9 mouse cellular contexts compared by ENCODE assay signal in the genomic region with DNA sequence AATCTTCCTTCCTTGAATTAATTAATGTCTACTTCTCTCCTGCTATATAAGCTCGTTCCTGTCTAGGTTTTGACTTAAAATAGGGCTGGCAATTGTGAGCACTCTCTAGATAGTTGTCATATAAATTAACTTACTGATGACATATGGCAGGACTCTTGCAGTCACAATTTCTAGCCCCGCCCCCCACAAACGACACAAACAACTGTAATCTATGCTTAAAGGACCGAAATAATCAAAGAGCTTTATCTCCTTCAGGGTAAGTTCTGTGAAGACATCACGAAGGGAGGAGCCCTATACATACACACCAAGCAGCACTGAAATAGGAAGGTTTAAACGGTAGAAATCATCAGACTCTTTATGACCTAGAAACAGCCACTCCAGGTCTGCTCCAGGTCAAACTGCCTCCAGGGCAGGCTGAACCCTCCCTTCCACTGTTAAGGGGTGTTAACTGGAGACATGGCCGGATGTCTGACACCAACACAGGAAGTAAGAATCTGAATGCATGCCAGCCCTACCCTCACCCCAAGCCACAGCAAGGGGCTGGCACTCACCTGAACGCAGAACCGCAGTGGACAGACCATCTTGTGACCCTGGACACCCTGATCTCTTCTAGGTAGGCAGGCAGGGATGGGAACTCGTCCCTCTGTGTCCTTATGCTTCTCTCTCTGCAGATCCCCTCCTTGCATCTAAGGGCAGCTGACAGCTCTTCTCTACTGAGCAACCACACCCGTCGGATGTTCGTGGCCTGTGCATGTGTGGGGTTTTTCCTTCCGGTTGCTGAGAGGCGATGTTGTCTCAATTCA. TPM values are rescaled to one million over a fixed set of nuclear protein-coding genes. Genes with fewer than 3 reads are reported as not detected.
A peak's percentile ranks its signal among the peaks of the same experiment; 100 is the strongest.
DNase-seq lines count a peak whose midpoint lies in the region; ATAC-seq and TF ChIP-seq lines count a peak whose summit lies in the region.
"Had no signal": no experiment of that assay in that cellular context is flagged by ENCODE, and none has a peak within 500 bp of the region (broad histone marks: within the 10 kb centered on the region; RNA-seq: fewer than 3 reads in every experiment).

A gene (minus strand): TSS at position 757 of the 803 bp plus-strand sequence.

- H3K36me3 ChIP-seq in neural tube, embryonic 11.5 days (ENCODE audit: control insufficient read depth, insufficient read depth, low read length), result no peaks in the 10 kb centered on the region
- H3K36me3 ChIP-seq in heart, embryonic 12.5 days, result no peaks in the 10 kb centered on the region
- H3K36me3 ChIP-seq in kidney, embryonic 14.5 days (ENCODE audit: control insufficient read depth, insufficient read depth, low read length), result no peaks in the 10 kb centered on the region
- H3K36me3 ChIP-seq: G1E had no signal

- TF ChIP-seq CTCF in lung, adult 2 months (IDR thresholded peaks at IDR 0.05; ENCODE audit: insufficient read depth, low read length), result no peak
- TF ChIP-seq CTCF in olfactory bulb, adult 2 months (IDR thresholded peaks at IDR 0.05; ENCODE audit: insufficient read depth, low read depth, low read length), result no peak
- no peak for TF ChIP-seq CTCF in left cerebral cortex, adult 2 months (IDR thresholded peaks at IDR 0.05)

- H3K9ac ChIP-seq in neural tube, embryonic 11.5 days (ENCODE audit: low read length), result no peak within 1 kb of the TSS
- H3K9ac ChIP-seq in heart, embryonic 12.5 days, result no peak within 1 kb of the TSS
- H3K9ac ChIP-seq in kidney, embryonic 14.5 days (ENCODE audit: low read depth, low read length), result no peak within 1 kb of the TSS

- 0 out of 2 replicates have a peak, but pooled peaks cover 2% of the 10 kb centered on the region for H3K4me1 ChIP-seq in neural tube, embryonic 11.5 days (ENCODE audit: control insufficient read depth, insufficient read depth, low read length)
- peaks cover 6% of the 10 kb centered on the region for H3K4me1 ChIP-seq in heart, embryonic 12.5 days (replicated peaks)
- H3K4me1 ChIP-seq in kidney, embryonic 14.5 days (ENCODE audit: control insufficient read depth, insufficient read depth, low read length), result 0 out of 2 replicates have a peak, but pooled peaks cover 9% of the 10 kb centered on the region
- H3K4me1 ChIP-seq in lung, adult 2 months (ENCODE audit: control insufficient read depth, insufficient read depth, low read length), result peaks cover 10% of the 10 kb centered on the region
- peaks cover 3% of the 10 kb centered on the region for H3K4me1 ChIP-seq in olfactory bulb, adult 2 months (ENCODE audit: control insufficient read depth, insufficient read depth, low read length)

- no peak for ATAC-seq in neural tube, embryonic 11.5 days (ENCODE audit: insufficient read depth, low FRiP score, low TSS enrichment)
- ATAC-seq in heart, embryonic 12.5 days (ENCODE audit: insufficient number of reproducible peaks, low FRiP score), result peak; percentile 53
- ATAC-seq in kidney, embryonic 14.5 days (ENCODE audit: low FRiP score, low TSS enrichment), result no peak

- H3K9me3 ChIP-seq in neural tube, embryonic 11.5 days (ENCODE audit: control insufficient read depth, low read length), result no peaks in the 10 kb centered on the region
- no peaks in the 10 kb centered on the region for H3K9me3 ChIP-seq in heart, embryonic 12.5 days (replicated peaks)
- H3K9me3 ChIP-seq in kidney, embryonic 14.5 days (ENCODE audit: control insufficient read depth, low read length), result no peaks in the 10 kb centered on the region
- H3K9me3 ChIP-seq: G1E had no signal

- no peak for DNase-seq in neural tube, embryonic 11.5 days (ENCODE audit: low spot score)
- no peak for DNase-seq in neural tube, embryonic 10.5 days (ENCODE audit: extremely low spot score, low spot score)
- peak; percentile 48 for DNase-seq in lung, adult 2 months
- no peak for DNase-seq in testis, postnatal 14 days (ENCODE audit: low spot score)
- DNase-seq in left cerebral cortex, adult 2 months (ENCODE audit: extremely low spot score in 1 of 2, low spot score in 2 of 2), result no peak

- no peak within 1 kb of the TSS for H3K4me2 ChIP-seq in neural tube, embryonic 11.5 days (ENCODE audit: low read depth)
- no peak within 1 kb of the TSS for H3K4me2 ChIP-seq in heart, embryonic 12.5 days
- no peak within 1 kb of the TSS for H3K4me2 ChIP-seq in kidney, embryonic 14.5 days (replicated peaks; ENCODE audit: low read depth, low read length)

- peak; percentile 67; the same call in 1 of the 2 replicates for TF ChIP-seq POLR2A in lung, adult 2 months (IDR thresholded peaks at IDR 0.05; ENCODE audit: borderline replicate concordance, extremely low read depth, low read depth, low read length)
- no peak for TF ChIP-seq POLR2A in olfactory bulb, adult 2 months (IDR thresholded peaks at IDR 0.05; ENCODE audit: insufficient read depth, low read depth, low read length)

- no peak within 1 kb of the TSS for H3K27ac ChIP-seq in neural tube, embryonic 11.5 days (ENCODE audit: low read depth, low read length)
- 0 out of 2 replicates have a peak within 1 kb of the TSS, but pooled peaks have one; percentile 18 for H3K27ac ChIP-seq in heart, embryonic 12.5 days (ENCODE audit: poor library complexity, severe bottlenecking)
- 0 out of 2 replicates have a peak within 1 kb of the TSS, but pooled peaks have one; percentile 37 for H3K27ac ChIP-seq in kidney, embryonic 14.5 days (ENCODE audit: low read depth, low read length)
- H3K27ac ChIP-seq in olfactory bulb, adult 2 months (ENCODE audit: insufficient read depth, low read depth, low read length), result no peak within 1 kb of the TSS; the same call in 1 of the 2 replicates
- H3K27ac ChIP-seq in left cerebral cortex, adult 2 months, result no peak within 1 kb of the TSS

- H3K4me3 ChIP-seq in neural tube, embryonic 11.5 days (ENCODE audit: low read depth, low read length), result no peak within 1 kb of the TSS
- H3K4me3 ChIP-seq in heart, embryonic 12.5 days, result no peak within 1 kb of the TSS
- no peak within 1 kb of the TSS for H3K4me3 ChIP-seq in kidney, embryonic 14.5 days (ENCODE audit: low read length)
- peak within 1 kb of the TSS; percentile 69 for H3K4me3 ChIP-seq in lung, adult 2 months (replicated peaks; ENCODE audit: extremely low read depth, low read depth, low read length)
- H3K4me3 ChIP-seq in olfactory bulb, adult 2 months (ENCODE audit: insufficient read depth, low read depth, low read length), result peak within 1 kb of the TSS; percentile 3; the same call in 1 of the 2 replicates
- no peak within 1 kb of the TSS; the same call in 1 of the 2 replicates for H3K4me3 ChIP-seq in left cerebral cortex, adult 2 months

- WGBS in neural tube, embryonic 11.5 days, result 78% methylated on average over 15 of the region's 15 CpGs
- WGBS in heart, embryonic 12.5 days, result 58% methylated on average over 15 of the region's 15 CpGs
- WGBS in kidney, embryonic 14.5 days, result 54% methylated on average over 15 of the region's 15 CpGs
- 37% methylated on average over 15 of the region's 15 CpGs for WGBS in lung, adult 2 months
- WGBS in olfactory bulb, adult 2 months, result 70% methylated on average over 15 of the region's 15 CpGs

- intact Hi-C loops in left cerebral cortex, adult 2 months (cut with DNase I), result no loop called here

- H3K27me3 ChIP-seq in neural tube, embryonic 11.5 days (ENCODE audit: control insufficient read depth, insufficient read depth, low read length), result no peaks in the 10 kb centered on the region
- 0 out of 2 replicates have a peak, but pooled peaks cover 7% of the 10 kb centered on the region for H3K27me3 ChIP-seq in heart, embryonic 12.5 days (replicated peaks)
- no peaks in the 10 kb centered on the region for H3K27me3 ChIP-seq in kidney, embryonic 14.5 days (ENCODE audit: control insufficient read depth, insufficient read depth, low read length)

RNA-seq across cellular contexts. Expression of the gene that starts here (rescaled TPM):
- 56.4 and 65.3 TPM in 2 replicates for polyA plus RNA-seq in neural tube, embryonic 11.5 days (2014; fragmentation: Nextera tagmentation; extraction: Ambion mirVana)
- polyA plus RNA-seq in heart, embryonic 12.5 days (2016; fragmentation: Nextera tagmentation; extraction: Ambion mirVana), result 19.0 and 19.8 TPM in 2 replicates
- 16.8 and 24.9 TPM in 2 replicates for polyA plus RNA-seq in kidney, embryonic 14.5 days (2014; fragmentation: Nextera tagmentation; extraction: Ambion mirVana)
- 49.2 and 60.8 TPM in 2 replicates for polyA plus RNA-seq in lung, adult 2 months (2012; rRNA removed)
- polyA plus RNA-seq in olfactory bulb, adult 2 months (2012; ENCODE audit: insufficient read depth, insufficient read length, low replicate concordance, missing spikeins), result not detected in 2 replicates
- total RNA-seq in left cerebral cortex, adult 2 months (2021), result 10 to 100 TPM in 1 of 2 experiments, 1 to 10 TPM in 1; 9.5 to 11.2 TPM
- polyA plus RNA-seq: G1E had no signal

Comparison
In these comparisons a context has a peak if more than half of its experiments do, and no peak if none do; other contexts are left out.
1. RNA of the gene that starts here (polyA plus RNA-seq): 56.4 to 65.3 TPM in neural tube, embryonic 11.5 days, 49.2 to 60.8 TPM in lung, adult 2 months, 16.8 to 24.9 TPM in kidney, embryonic 14.5 days and 19.0 to 19.8 TPM in heart, embryonic 12.5 days; not detected in olfactory bulb, adult 2 months; every median in the first group is over 10 times any median in the second.
2. H3K27ac ChIP-seq: peak in heart, embryonic 12.5 days (single experiment) and kidney, embryonic 14.5 days (single experiment); none in neural tube, embryonic 11.5 days (single experiment), olfactory bulb, adult 2 months (single experiment) and left cerebral cortex, adult 2 months (single experiment).
3. H3K4me3 ChIP-seq: peak in lung, adult 2 months (single experiment) and olfactory bulb, adult 2 months (single experiment); none in neural tube, embryonic 11.5 days (single experiment), heart, embryonic 12.5 days (single experiment), kidney, embryonic 14.5 days (single experiment) and left cerebral cortex, adult 2 months (single experiment).